Mouse (Mus musculus) erythroblast, embryonic 14.5 days (primary cell): ENCODE results near the gene Nrtn.

Source experiments
- GATA1 ChIP-seq: IDR thresholded peaks from 2 replicates; pipeline ENCODE4 v1.6.1; 2012; ENCODE audit warnings: low read length, inconsistent platforms, mixed read lengths
- TAL1 ChIP-seq: IDR thresholded peaks from 3 replicates; pipeline ENCODE4 v1.6.1; 2012; ENCODE audit warnings: low read length, inconsistent platforms, mixed read lengths

GRCm38 (mm10) chr17:56715360-56715759 is 42.0 kb downstream of the Nrtn start:
- no peak for TF ChIP-seq TAL1
- no peak for TF ChIP-seq GATA1
